Mouse (Mus musculus) lung, embryonic 16.5 days (tissue): ENCODE measurements at regions not wholly inside any gene's neighbourhood (a gene's known extent, or its start where the extent isn't known, plus 50 kb on each side); places are given as distances from the start of the nearest gene placed in this dataset.

Experiments used
- ATAC-seq: fragments of 200-750 bp; cut with Nextera tagmentation; 2 replicates; pipeline ENCODE4 v1.8.0; 2017; ENCODE audit warnings: low read depth, mild to moderate bottlenecking, moderate library complexity
- H3K27ac ChIP-seq: fragments of 300-500 bp; sonication (generic); 2 replicates; pipeline ENCODE4 v1.5.1; 2014; ENCODE audit warnings: mild to moderate bottlenecking, control low read depth, low read length
- H3K27me3 ChIP-seq: fragments of 300-500 bp; sonication (generic); 2 replicates; pipeline ENCODE4 v1.6.1; 2014; ENCODE audit warnings: low read depth, low read length, mixed read lengths; ENCODE audit not compliant: control insufficient read depth, insufficient read depth
- H3K36me3 ChIP-seq: fragments of 300-500 bp; sonication (generic); 2 replicates; pipeline ENCODE4 v1.6.1; 2014; ENCODE audit warnings: low read length; ENCODE audit not compliant: control insufficient read depth, insufficient read depth
- H3K4me1 ChIP-seq: fragments of 300-500 bp; sonication (generic); replicated peaks from 2 replicates; pipeline ENCODE4 v1.6.1; 2014; ENCODE audit warnings: low read length, mixed read lengths; ENCODE audit not compliant: control insufficient read depth, insufficient read depth
- H3K4me2 ChIP-seq: fragments of 300-500 bp; sonication (generic); 2 replicates; pipeline ENCODE4 v1.6.1; 2014; ENCODE audit warnings: low read depth, low read length, control low read depth
- H3K4me3 ChIP-seq: fragments of 300-500 bp; sonication (generic); 2 replicates; pipeline ENCODE4 v1.5.1; 2014; ENCODE audit warnings: mild to moderate bottlenecking, low read length, control low read depth
- H3K9ac ChIP-seq: fragments of 300-500 bp; sonication (generic); 2 replicates; pipeline ENCODE4 v1.6.1; 2014; ENCODE audit warnings: low read length, control low read depth
- H3K9me3 ChIP-seq: fragments of 300-500 bp; sonication (generic); 2 replicates; pipeline ENCODE4 v1.6.1; 2016; ENCODE audit warnings: low read length; ENCODE audit not compliant: control insufficient read depth
- WGBS: fragments of 180-500 bp; shearing (Covaris S2); extraction: QIAGEN DNeasy Blood & Tissue Kit; methylation state at CpG from one replicate; pipeline ENCODE4 v1.1.7; 2014; 5-methylcytosine and 5-hydroxymethylcytosine counted together

DNA sequence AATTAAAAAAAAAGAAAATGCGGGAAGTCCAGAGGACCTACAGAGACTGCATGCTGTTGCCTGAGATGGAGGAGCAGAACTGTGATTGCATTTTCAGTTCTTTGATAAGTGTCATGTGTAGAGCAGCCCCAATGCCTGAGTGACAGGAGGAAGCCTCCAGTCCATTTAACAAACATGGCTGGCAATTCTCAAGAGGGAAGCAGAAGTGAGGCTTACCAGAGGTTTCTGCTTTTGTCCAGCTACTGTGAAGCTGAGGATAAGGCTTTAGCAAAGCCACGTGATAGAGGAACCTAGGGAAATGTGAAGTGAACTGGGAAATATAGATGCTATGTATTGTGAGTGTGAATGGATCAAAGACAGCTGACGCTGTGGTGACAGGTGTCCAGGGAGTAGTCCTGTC is 56.6 kb downstream of the Sucnr1 start:
- H3K9ac ChIP-seq, result no peak overlapping the region
- H3K4me3 ChIP-seq, result no peak overlapping the region
- H3K4me1 ChIP-seq, result no peaks in the 10 kb centered on the region
- H3K4me2 ChIP-seq, result no peak overlapping the region
- H3K36me3 ChIP-seq, result no peaks in the 10 kb centered on the region
- no peak for ATAC-seq
- 81% methylated on average over 3 of the region's 3 CpGs for WGBS
- no peaks in the 10 kb centered on the region for H3K27me3 ChIP-seq
- H3K9me3 ChIP-seq, result no peaks in the 10 kb centered on the region
- H3K27ac ChIP-seq, result no peak overlapping the region

DNA sequence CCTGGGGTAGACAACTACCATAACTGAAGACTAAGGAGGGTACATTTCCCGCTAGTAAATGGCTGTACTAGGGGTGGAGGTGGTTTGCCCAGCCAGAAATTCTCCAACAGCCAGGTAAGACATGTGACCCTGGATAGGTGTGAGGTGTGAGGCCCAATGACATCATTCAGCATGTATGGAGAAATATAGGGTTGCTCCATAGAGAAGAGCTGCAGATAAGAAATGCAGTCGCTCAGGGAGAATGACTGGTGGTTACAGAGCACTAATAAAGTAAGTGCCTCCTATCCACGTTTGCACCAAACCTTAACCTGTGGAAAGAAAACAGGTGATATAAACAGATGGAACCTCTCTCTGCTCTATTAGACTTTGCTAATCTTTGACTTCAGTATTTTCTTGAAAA is 78.2 kb downstream of the Sucnr1 start:
- H3K27ac ChIP-seq, result no peak overlapping the region
- WGBS, result 85% methylated on average over 3 of the region's 3 CpGs
- no peaks in the 10 kb centered on the region for H3K27me3 ChIP-seq
- H3K4me2 ChIP-seq, result no peak overlapping the region
- ATAC-seq, result no peak
- H3K4me1 ChIP-seq, result no peaks in the 10 kb centered on the region
- H3K9ac ChIP-seq, result no peak overlapping the region
- H3K36me3 ChIP-seq, result no peaks in the 10 kb centered on the region
- no peak overlapping the region for H3K4me3 ChIP-seq
- H3K9me3 ChIP-seq, result no peaks in the 10 kb centered on the region

DNA sequence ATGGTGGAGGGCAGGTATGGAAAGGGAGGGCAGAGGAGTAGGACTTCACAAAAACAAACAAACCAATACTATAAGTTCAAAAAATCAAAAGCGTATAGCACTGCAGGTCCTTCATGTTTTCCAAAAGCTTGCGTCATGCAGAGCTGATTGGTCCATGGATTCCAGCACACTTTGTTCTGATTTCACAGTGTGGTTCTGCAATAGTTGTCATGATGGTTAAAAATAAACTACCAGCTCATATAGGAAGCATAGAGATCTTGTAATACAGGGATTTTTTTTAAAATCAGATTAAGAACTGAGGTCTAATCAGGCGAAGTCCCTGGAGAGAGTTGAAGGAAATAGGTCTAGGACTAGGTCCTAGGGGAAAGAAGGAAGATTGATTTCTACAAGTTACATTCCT is 86.0 kb downstream of the Sucnr1 start:
- 72% methylated on average over 3 of the region's 3 CpGs for WGBS
- no peaks in the 10 kb centered on the region for H3K36me3 ChIP-seq
- ATAC-seq, result no peak
- H3K27me3 ChIP-seq, result no peaks in the 10 kb centered on the region
- peaks cover 7% of the 10 kb centered on the region; the same call in 1 of the 2 replicates for H3K4me1 ChIP-seq
- no peaks in the 10 kb centered on the region for H3K9me3 ChIP-seq
- H3K4me2 ChIP-seq, result no peak overlapping the region
- H3K9ac ChIP-seq, result no peak overlapping the region
- H3K4me3 ChIP-seq, result no peak overlapping the region
- H3K27ac ChIP-seq, result no peak overlapping the region

DNA sequence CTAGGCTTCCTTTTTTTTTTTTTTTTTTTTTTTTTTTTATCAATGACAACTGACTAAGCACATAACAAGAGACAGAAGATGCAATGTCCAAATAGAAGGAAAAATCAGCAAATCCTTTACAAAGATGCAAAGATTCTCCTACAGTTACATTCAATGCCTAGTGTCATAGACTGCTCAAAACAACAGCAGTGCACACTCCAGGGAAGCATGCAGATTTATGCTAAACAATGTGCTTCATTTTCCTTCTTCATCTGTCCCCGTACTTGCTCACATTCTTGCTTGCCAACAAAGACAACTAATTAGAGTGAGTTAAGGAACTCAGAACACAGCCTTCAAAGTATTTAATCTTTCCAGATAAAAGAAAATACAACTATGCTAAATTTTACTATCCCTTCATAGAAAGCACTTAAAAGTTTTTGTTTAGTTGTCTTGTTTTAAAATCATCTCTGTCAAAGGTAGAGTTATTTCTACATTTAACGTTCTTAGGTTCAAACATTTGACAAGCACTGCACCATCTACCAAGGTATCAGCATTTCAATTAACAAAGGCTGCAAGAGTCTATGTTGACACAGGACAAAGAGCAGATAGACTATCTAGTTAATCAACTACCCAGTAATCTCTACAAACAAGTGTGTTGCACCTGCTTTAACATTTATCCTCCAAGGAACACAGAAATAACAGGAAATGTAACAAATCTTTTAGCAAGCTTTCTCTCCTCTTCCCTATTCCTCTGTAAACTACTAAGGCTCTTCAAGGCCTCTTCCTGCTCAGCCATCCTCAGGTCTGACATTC is 86.7 kb downstream of the Sucnr1 start:
- 30% methylated on average over 2 of the region's 2 CpGs for WGBS
- ATAC-seq, result no peak
- no peak overlapping the region for H3K9ac ChIP-seq

DNA sequence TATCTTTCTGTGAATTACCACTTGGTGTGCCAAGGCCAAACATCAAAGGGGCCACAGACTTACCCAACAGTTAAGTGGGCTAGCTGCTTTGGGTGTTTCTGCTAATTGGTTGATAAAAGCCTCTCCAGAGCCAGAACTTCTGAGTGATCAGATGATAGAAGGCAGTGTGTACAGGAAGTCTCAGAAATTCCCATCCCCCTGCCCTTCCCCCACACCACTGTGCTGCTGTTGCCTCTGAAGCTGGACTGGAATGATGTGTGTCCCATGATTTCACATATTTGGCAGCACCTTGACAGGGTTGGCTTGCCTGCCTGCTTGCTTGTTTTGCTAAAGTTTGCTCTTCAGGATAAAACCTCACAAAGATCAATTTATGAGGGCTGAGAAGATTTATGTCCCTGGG is 87.9 kb downstream of the Sucnr1 start:
- peak; percentile 90 for ATAC-seq
- H3K9me3 ChIP-seq, result no peaks in the 10 kb centered on the region
- no peak overlapping the region for H3K9ac ChIP-seq
- peaks cover 7% of the 10 kb centered on the region; the same call in 1 of the 2 replicates for H3K4me1 ChIP-seq
- no peak overlapping the region for H3K4me2 ChIP-seq
- H3K27me3 ChIP-seq, result no peaks in the 10 kb centered on the region
- H3K27ac ChIP-seq, result peak overlapping the region; percentile 25; the same call in 1 of the 2 replicates
- H3K36me3 ChIP-seq, result no peaks in the 10 kb centered on the region
- no peak overlapping the region for H3K4me3 ChIP-seq

More for the DNA sequence above, 86.7 kb downstream of the Sucnr1 start:
- H3K4me1 ChIP-seq, result peaks cover 7% of the 10 kb centered on the region; the same call in 1 of the 2 replicates
- no peaks in the 10 kb centered on the region for H3K27me3 ChIP-seq
- H3K27ac ChIP-seq, result no peak overlapping the region
- H3K36me3 ChIP-seq, result no peaks in the 10 kb centered on the region
- no peaks in the 10 kb centered on the region for H3K9me3 ChIP-seq
- no peak overlapping the region for H3K4me2 ChIP-seq
- no peak overlapping the region for H3K4me3 ChIP-seq

DNA sequence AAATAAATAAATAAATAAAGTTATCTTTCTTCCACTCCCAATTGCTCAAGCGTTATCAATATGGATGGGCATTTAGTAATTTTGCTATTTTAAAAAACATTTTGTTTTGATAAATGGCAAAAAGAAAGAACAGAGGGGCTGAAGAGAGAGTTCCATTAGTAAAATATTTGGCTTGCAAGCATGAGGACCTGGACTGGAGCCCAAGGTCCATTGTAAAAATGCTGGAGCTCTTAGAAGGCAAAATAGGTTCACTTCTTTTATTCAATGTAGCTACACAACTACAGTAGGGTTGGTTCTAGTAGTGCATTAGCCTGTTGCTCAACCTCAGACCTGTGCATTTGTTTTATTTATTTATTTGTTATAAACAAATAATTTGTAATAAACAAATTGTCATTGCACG is 102.8 kb downstream of the Sucnr1 start:
- H3K4me2 ChIP-seq, result no peak overlapping the region
- H3K27ac ChIP-seq, result no peak overlapping the region
- H3K9ac ChIP-seq, result no peak overlapping the region
- no peak for ATAC-seq
- no peaks in the 10 kb centered on the region for H3K27me3 ChIP-seq
- 79% methylated on average over 2 of the region's 2 CpGs for WGBS
- no peaks in the 10 kb centered on the region for H3K36me3 ChIP-seq
- no peak overlapping the region for H3K4me3 ChIP-seq
- H3K4me1 ChIP-seq, result no peaks in the 10 kb centered on the region
- H3K9me3 ChIP-seq, result no peaks in the 10 kb centered on the region

DNA sequence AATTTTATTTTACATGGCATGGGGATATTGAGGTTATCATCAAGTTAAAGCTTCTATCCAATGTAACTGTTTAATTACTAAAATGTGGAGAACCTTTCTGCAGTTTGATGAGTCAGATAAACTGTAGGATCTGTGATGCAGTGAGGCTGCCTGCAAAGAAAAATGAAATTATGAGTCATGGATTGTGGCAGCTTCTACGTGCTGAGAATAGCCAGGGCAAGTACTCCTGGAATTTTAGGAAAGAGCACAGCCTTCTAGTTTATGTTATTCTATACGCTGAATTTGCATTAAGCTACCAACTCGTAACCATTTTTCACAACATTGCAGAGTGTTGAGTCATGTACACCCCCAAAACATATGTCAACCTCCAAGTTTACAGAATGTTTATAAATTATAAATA is 114.4 kb downstream of the Sucnr1 start:
- WGBS, result 78% methylated on average over 3 of the region's 3 CpGs
- no peak overlapping the region for H3K27ac ChIP-seq
- no peaks in the 10 kb centered on the region for H3K27me3 ChIP-seq
- H3K4me2 ChIP-seq, result no peak overlapping the region
- H3K9me3 ChIP-seq, result no peaks in the 10 kb centered on the region
- H3K36me3 ChIP-seq, result no peaks in the 10 kb centered on the region
- no peaks in the 10 kb centered on the region for H3K4me1 ChIP-seq
- H3K9ac ChIP-seq, result no peak overlapping the region
- no peak for ATAC-seq
- H3K4me3 ChIP-seq, result no peak overlapping the region

DNA sequence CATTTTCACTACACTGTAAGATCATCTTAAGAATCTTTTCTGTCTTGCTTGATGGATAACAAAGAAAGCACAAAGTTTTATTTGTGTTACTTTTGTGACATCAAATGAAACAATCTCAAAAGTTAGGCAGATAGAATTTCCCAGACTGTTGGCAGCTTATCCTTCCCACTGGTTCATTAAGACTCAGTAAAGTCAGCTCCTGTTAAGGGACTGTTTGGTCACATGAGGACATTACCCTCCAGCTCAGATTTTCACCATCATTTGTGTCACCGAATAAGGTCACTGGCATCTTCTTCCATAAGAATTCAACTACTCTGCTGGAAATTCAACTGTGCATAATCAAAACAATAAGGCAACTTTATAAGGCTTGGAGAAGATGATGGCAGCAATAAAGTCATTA is 126.3 kb downstream of the Sucnr1 start:
- Histone ChIP-seq H3K9ac (no peak overlapping the region), H3K27me3 (no peaks in the 10 kb centered on the region), H3K4me1 (no peaks in the 10 kb centered on the region), H3K27ac (no peak overlapping the region), H3K4me2 (no peak overlapping the region), H3K9me3 (no peaks in the 10 kb centered on the region), H3K4me3 (no peak overlapping the region), H3K36me3 (no peaks in the 10 kb centered on the region)
- no peak for ATAC-seq
- WGBS, result 72% methylated on average over 1 of the region's 1 CpGs

DNA sequence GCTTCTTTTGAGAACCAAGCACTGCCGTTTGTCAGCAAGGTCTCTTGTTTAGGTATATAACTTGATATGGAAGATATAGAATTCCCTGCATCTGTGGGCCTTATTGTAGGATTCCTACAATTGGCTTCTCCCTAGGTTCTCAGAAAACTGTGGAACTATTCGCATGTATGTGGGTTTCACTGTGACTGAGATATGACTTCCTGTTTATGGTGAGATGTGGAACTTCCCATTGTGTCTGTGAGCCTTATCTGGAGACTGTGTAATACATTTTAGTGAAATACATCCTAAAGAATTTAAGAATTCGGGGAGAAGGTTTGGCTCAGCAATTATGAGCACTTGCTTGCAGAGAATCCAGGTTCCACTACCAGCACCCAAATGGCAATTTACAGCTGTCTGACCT is 137.3 kb downstream of the Sucnr1 start:
- Histone ChIP-seq H3K27ac (no peak overlapping the region), H3K9me3 (no peaks in the 10 kb centered on the region), H3K27me3 (no peaks in the 10 kb centered on the region), H3K4me2 (no peak overlapping the region), H3K4me1 (no peaks in the 10 kb centered on the region), H3K36me3 (no peaks in the 10 kb centered on the region), H3K4me3 (no peak overlapping the region), H3K9ac (no peak overlapping the region)
- 55% methylated on average over 3 of the region's 3 CpGs for WGBS
- ATAC-seq, result no peak

DNA sequence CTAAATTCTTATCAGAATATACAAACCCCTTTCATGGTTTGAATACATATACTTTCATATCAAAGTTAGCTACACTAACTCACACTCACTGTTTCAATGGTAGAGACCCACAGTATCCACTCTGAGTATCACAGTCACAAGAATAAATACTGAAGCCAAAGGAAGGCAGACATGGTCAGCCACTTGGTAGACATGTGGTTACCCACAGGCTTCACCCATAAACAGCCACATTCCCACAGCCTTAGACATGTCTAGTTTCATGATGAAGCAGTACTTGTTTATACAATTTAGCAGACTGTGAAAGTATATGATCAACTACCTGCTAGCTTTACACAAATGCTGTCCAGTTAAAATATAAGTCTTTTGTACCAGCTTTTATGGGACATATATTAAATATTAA is 159.0 kb downstream of the Sucnr1 start:
- Histone ChIP-seq H3K27me3 (no peaks in the 10 kb centered on the region), H3K9me3 (no peaks in the 10 kb centered on the region), H3K4me3 (no peak overlapping the region), H3K4me2 (no peak overlapping the region), H3K27ac (no peak overlapping the region), H3K9ac (no peak overlapping the region), H3K36me3 (no peaks in the 10 kb centered on the region), H3K4me1 (no peaks in the 10 kb centered on the region)
- no peak for ATAC-seq
